Mouse (Mus musculus) embryo, embryonic 9.5 days (tissue): ENCODE results near the gene Zscan5b.
A peak's percentile ranks its signal among the peaks of the same experiment; 100 is the strongest.
"Not testable (repeated sequence)": the region's sequence is repeated elsewhere in the genome, so short reads cannot be mapped to it uniquely, and the experiment has no call there.

Experiments
- DNase-seq: peaks from one replicate; pipeline ENCODE4 v3.0.0-alpha.2; 2017; ENCODE audit errors: extremely low spot score

The Zscan5b gene

GRCm38 (mm10) chr7:6221978-6222377 is at the start of gene Zscan5b:
TSS of gene Zscan5b (plus strand) at chr7:6222278.
- DNase-seq: no peak

GRCm38 (mm10) chr7:6172674-6173244 is 49.3 kb upstream of the Zscan5b start:
- DNase-seq: no peak

- no peak for DNase-seq
Measured at GRCm38 (mm10) chr7:6173872-6174271, 48.2 kb upstream of the Zscan5b start.

- DNase-seq: not testable (repeated sequence)
Measured at GRCm38 (mm10) chr7:6174365-6174987, 47.6 kb upstream of the Zscan5b start.

GRCm38 (mm10) chr7:6179013-6179412 is 43.1 kb upstream of the Zscan5b start:
- DNase-seq: no peak

- DNase-seq: no peak
Measured at GRCm38 (mm10) chr7:6182882-6183281, 39.2 kb upstream of the Zscan5b start.

- DNase-seq: no peak
Measured at GRCm38 (mm10) chr7:6183802-6184201, 38.3 kb upstream of the Zscan5b start.

GRCm38 (mm10) chr7:6184521-6184920 is 37.6 kb upstream of the Zscan5b start:
- no peak for DNase-seq

- DNase-seq: no peak
Measured at GRCm38 (mm10) chr7:6185391-6185790, 36.7 kb upstream of the Zscan5b start.

GRCm38 (mm10) chr7:6186176-6186575 is 35.9 kb upstream of the Zscan5b start:
- DNase-seq: no peak

- DNase-seq: no peak
Measured at GRCm38 (mm10) chr7:6186756-6187155, 35.3 kb upstream of the Zscan5b start.

- no peak for DNase-seq
Measured at GRCm38 (mm10) chr7:6189542-6189941, 32.5 kb upstream of the Zscan5b start.

- DNase-seq: peak; percentile 44
Measured at GRCm38 (mm10) chr7:6191376-6191775, 30.7 kb upstream of the Zscan5b start.

GRCm38 (mm10) chr7:6194129-6194528 is 27.9 kb upstream of the Zscan5b start:
- DNase-seq: peak; percentile 56

GRCm38 (mm10) chr7:6195777-6196176 is 26.3 kb upstream of the Zscan5b start:
- DNase-seq: no peak

- DNase-seq: no peak
Measured at GRCm38 (mm10) chr7:6196790-6197189, 25.3 kb upstream of the Zscan5b start, which contains the start of gene Galp. TSS of gene Galp (plus strand) at chr7:6197090.

GRCm38 (mm10) chr7:6204200-6204599 is 17.9 kb upstream of the Zscan5b start:
- no peak for DNase-seq

GRCm38 (mm10) chr7:6213144-6213543 is 8.9 kb upstream of the Zscan5b start:
- no peak for DNase-seq

- DNase-seq: not testable (repeated sequence)
Measured at GRCm38 (mm10) chr7:6214691-6215090, 7.4 kb upstream of the Zscan5b start.

GRCm38 (mm10) chr7:6220147-6220546 is 1.9 kb upstream of the Zscan5b start:
- no peak for DNase-seq

- not testable (repeated sequence) for DNase-seq
Measured at GRCm38 (mm10) chr7:6228491-6228890, 6.4 kb downstream of the Zscan5b start.

- no peak for DNase-seq
Measured at GRCm38 (mm10) chr7:6239787-6240186, 17.7 kb downstream of the Zscan5b start.

- peak; percentile 19 for DNase-seq
Measured at GRCm38 (mm10) chr7:6240841-6241425, 18.9 kb downstream of the Zscan5b start.
